ENCODE assay signal across 15 mouse cellular contexts in genomic region chr1:177345540-177345939, GRCm38 (mm10).
"Had no signal": no experiment of that assay in that cellular context is flagged by ENCODE, and none has a peak within 500 bp of the region (broad histone marks: within the 10 kb centered on the region; RNA-seq: fewer than 3 reads in every experiment).

No protein-coding gene starts in this region.

- H3K4me3 ChIP-seq: left cerebral cortex, adult 2 months; limb, embryonic 10.5 days; neural tube, embryonic 13.5 days had no signal

- H3K27me3 ChIP-seq: neural tube, embryonic 13.5 days had no signal

- ATAC-seq: intestine, postnatal 0 days had no signal

- H3K27ac ChIP-seq: left cerebral cortex, adult 2 months; limb, embryonic 10.5 days; macrophage; neural tube, embryonic 13.5 days; stomach, postnatal 0 days had no signal

- H3K9ac ChIP-seq: lung, embryonic 14.5 days; neural tube, embryonic 13.5 days had no signal

- DNase-seq: kidney, adult 8-10 months; kidney, postnatal 25 days; lung, embryonic 14.5 days; lung, postnatal 10 days; midbrain, embryonic 14.5 days; right cerebral cortex, adult 18-20 months; right cerebral cortex, postnatal 25 days; thymus, postnatal 4 days had no signal

- H3K36me3 ChIP-seq: limb, embryonic 10.5 days; neural tube, embryonic 13.5 days had no signal

- H3K4me2 ChIP-seq: liver, embryonic 11.5 days; lung, embryonic 14.5 days; neural tube, embryonic 13.5 days had no signal

- H3K9me3 ChIP-seq: limb, embryonic 10.5 days; neural tube, embryonic 13.5 days had no signal
